In genomic region chr7:129939266-129939665, GRCm38 (mm10) we compare ENCODE assay signal across 21 mouse cellular contexts.
A peak's percentile ranks its signal among the peaks of the same experiment; 100 is the strongest.
DNase-seq lines count a peak whose midpoint lies in the region; ATAC-seq and TF ChIP-seq lines count a peak whose summit lies in the region.
"Had no signal": no experiment of that assay in that cellular context is flagged by ENCODE, and none has a peak within 500 bp of the region (broad histone marks: within the 10 kb centered on the region; RNA-seq: fewer than 3 reads in every experiment).

No protein-coding gene starts in this region.

- no peak for TF ChIP-seq CTCF in gastrocnemius, adult 2 months (IDR thresholded peaks at IDR 0.05)

- no peak overlapping the region for H3K9ac ChIP-seq in heart, embryonic 11.5 days (ENCODE audit: low read depth, low read length)
- H3K9ac ChIP-seq in midbrain, embryonic 11.5 days (ENCODE audit: low read length): no peak overlapping the region
- H3K9ac ChIP-seq in midbrain, embryonic 14.5 days (replicated peaks; ENCODE audit: low read length): no peak overlapping the region
- H3K9ac ChIP-seq: embryonic facial prominence, embryonic 12.5 days had no signal

- DNase-seq in heart, adult 11 months: peak; percentile 72
- peak; percentile 51 for DNase-seq in midbrain, embryonic 11.5 days (ENCODE audit: low spot score, missing footprints)
- DNase-seq in midbrain, embryonic 14.5 days: no peak
- peak; percentile 19 for DNase-seq in R1 (ENCODE audit: low read depth, low spot score)
- peak; percentile 58 for DNase-seq in brain, adult 2 months (ENCODE audit: low read depth, low spot score)
- DNase-seq in gastrocnemius, adult 2 months: no peak
- DNase-seq: adrenal gland, adult 8-10 months; adrenal gland, postnatal 14 days; adrenal gland, postnatal 36 days; cerebellum, adult 11-12 months; cerebellum, adult 2 months; cerebellum, adult 9-10 months; cerebellum, postnatal 10 days; cerebellum, postnatal 25 days had no signal

- ATAC-seq in heart, embryonic 11.5 days (replicated peaks; ENCODE audit: insufficient number of reproducible peaks, low FRiP score, low TSS enrichment): no peak
- ATAC-seq in midbrain, embryonic 11.5 days (ENCODE audit: low FRiP score): no peak
- no peak for ATAC-seq in midbrain, embryonic 14.5 days (ENCODE audit: low FRiP score, low TSS enrichment)
- no peak for ATAC-seq in megakaryocyte, adult 5-6 weeks (ENCODE audit: poor library complexity, severe bottlenecking)
- ATAC-seq: activated CD4-positive, CD25-positive, alpha-beta regulatory T cell, adult 4 months; forebrain, embryonic 14.5 days; forebrain, embryonic 16.5 days had no signal

- WGBS in heart, embryonic 11.5 days (ENCODE audit: insufficient replicate concordance): 82% methylated on average over 5 of the region's 5 CpGs
- WGBS in midbrain, embryonic 11.5 days: 71% methylated on average over 5 of the region's 5 CpGs
- WGBS in midbrain, embryonic 14.5 days: 69% methylated on average over 5 of the region's 5 CpGs

- no peak overlapping the region for H3K4me3 ChIP-seq in heart, embryonic 11.5 days (ENCODE audit: low read depth, low read length)
- no peak overlapping the region for H3K4me3 ChIP-seq in midbrain, embryonic 11.5 days (ENCODE audit: low read depth, low read length)
- H3K4me3 ChIP-seq in midbrain, embryonic 14.5 days (replicated peaks; ENCODE audit: low read depth, low read length): no peak overlapping the region
- no peak overlapping the region for H3K4me3 ChIP-seq in gastrocnemius, adult 2 months
- H3K4me3 ChIP-seq: embryonic facial prominence, embryonic 10.5 days; embryonic facial prominence, embryonic 12.5 days had no signal

- H3K4me2 ChIP-seq in heart, embryonic 11.5 days: no peak overlapping the region
- no peak overlapping the region for H3K4me2 ChIP-seq in midbrain, embryonic 11.5 days
- no peak overlapping the region for H3K4me2 ChIP-seq in midbrain, embryonic 14.5 days (ENCODE audit: low read length)
- H3K4me2 ChIP-seq: embryonic facial prominence, embryonic 12.5 days had no signal

- no peaks in the 10 kb centered on the region for H3K9me3 ChIP-seq in heart, embryonic 11.5 days (replicated peaks; ENCODE audit: control insufficient read depth, low read length)
- H3K9me3 ChIP-seq in midbrain, embryonic 11.5 days (ENCODE audit: control insufficient read depth, low read length): no peaks in the 10 kb centered on the region
- H3K9me3 ChIP-seq in midbrain, embryonic 14.5 days (ENCODE audit: control insufficient read depth, low read length): no peaks in the 10 kb centered on the region
- H3K9me3 ChIP-seq: embryonic facial prominence, embryonic 10.5 days; embryonic facial prominence, embryonic 12.5 days had no signal

- H3K4me1 ChIP-seq in heart, embryonic 11.5 days (ENCODE audit: control insufficient read depth, insufficient read depth, low read length): no peaks in the 10 kb centered on the region; the same call in 1 of the 2 replicates
- no peaks in the 10 kb centered on the region for H3K4me1 ChIP-seq in midbrain, embryonic 11.5 days (ENCODE audit: control insufficient read depth, insufficient read depth, low read length)
- no peaks in the 10 kb centered on the region for H3K4me1 ChIP-seq in midbrain, embryonic 14.5 days (ENCODE audit: control insufficient read depth, insufficient read depth, low read length)

- H3K36me3 ChIP-seq in heart, embryonic 11.5 days (ENCODE audit: control insufficient read depth, insufficient read depth, low read length): no peaks in the 10 kb centered on the region
- H3K36me3 ChIP-seq in midbrain, embryonic 11.5 days (ENCODE audit: control insufficient read depth, insufficient read depth, low read length): no peaks in the 10 kb centered on the region
- no peaks in the 10 kb centered on the region for H3K36me3 ChIP-seq in midbrain, embryonic 14.5 days (ENCODE audit: control insufficient read depth, insufficient read depth, low read length)
- H3K36me3 ChIP-seq: embryonic facial prominence, embryonic 10.5 days; embryonic facial prominence, embryonic 12.5 days had no signal

- intact Hi-C loops in gastrocnemius, adult 2 months (cut with DNase I): no loop called here

- no peak overlapping the region for H3K27ac ChIP-seq in heart, embryonic 11.5 days (ENCODE audit: low read depth, low read length)
- no peak overlapping the region for H3K27ac ChIP-seq in midbrain, embryonic 11.5 days (ENCODE audit: low read depth, low read length)
- H3K27ac ChIP-seq in midbrain, embryonic 14.5 days (replicated peaks; ENCODE audit: low read depth, low read length): no peak overlapping the region
- H3K27ac ChIP-seq in gastrocnemius, adult 2 months: no peak overlapping the region
- H3K27ac ChIP-seq: embryonic facial prominence, embryonic 10.5 days; embryonic facial prominence, embryonic 12.5 days had no signal

- H3K27me3 ChIP-seq in heart, embryonic 11.5 days (ENCODE audit: control insufficient read depth, insufficient read depth, low read length): no peaks in the 10 kb centered on the region
- no peaks in the 10 kb centered on the region for H3K27me3 ChIP-seq in midbrain, embryonic 11.5 days (ENCODE audit: control insufficient read depth, insufficient read depth, low read length)
- H3K27me3 ChIP-seq in midbrain, embryonic 14.5 days (ENCODE audit: control insufficient read depth, insufficient read depth, low read length): no peaks in the 10 kb centered on the region
- H3K27me3 ChIP-seq: embryonic facial prominence, embryonic 12.5 days had no signal

Comparison
In these comparisons a context has a peak if more than half of its experiments do, and no peak if none do; other contexts are left out.
1. DNase-seq: peak in heart, adult 11 months (single experiment), midbrain, embryonic 11.5 days (single experiment), R1 (single experiment) and brain, adult 2 months (single experiment); none in midbrain, embryonic 14.5 days (single experiment) and gastrocnemius, adult 2 months (single experiment).